Mouse (Mus musculus): Measurements from ENCODE around the gene Shbg. TPM values are rescaled to one million over a fixed set of nuclear protein-coding genes. Genes with fewer than 3 reads are reported as not detected.

The Shbg gene
- total RNA-seq, 2 experiments from 2014 or later, result not detected

- peak; percentile 42 to 58 for DNase-seq
- intact Hi-C loops (cut with DNase I), result no loop called here
Measured at GRCm38 (mm10) chr11:69603516-69603915, 14.2 kb downstream of the Shbg start.

DNA sequence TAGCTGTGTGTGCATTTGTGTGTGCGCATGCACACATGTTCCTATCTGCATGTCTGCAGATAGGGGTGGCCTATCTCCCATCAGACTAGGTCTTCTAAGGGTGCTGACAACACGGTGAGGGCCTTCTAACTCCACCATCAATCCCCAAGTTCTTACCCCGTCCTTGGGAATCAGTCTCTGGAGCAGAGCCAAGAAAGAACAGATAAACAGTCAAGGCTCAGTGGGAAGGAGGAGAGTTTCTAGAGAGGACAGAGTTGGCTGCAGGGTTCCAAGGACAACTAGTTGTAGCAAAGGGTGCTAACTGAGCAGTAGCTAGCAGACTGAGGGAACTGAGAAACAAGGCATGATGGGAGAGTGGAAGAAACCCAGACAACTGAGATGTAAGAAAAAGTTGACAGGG, 15.9 kb downstream of the Shbg start:
- intact Hi-C loops (cut with DNase I), result no loop called here
- DNase-seq, result no peak

- intact Hi-C loops (cut with DNase I), result no loop called here
- peak; percentile 83 to 86 for DNase-seq
Measured at GRCm38 (mm10) chr11:69600098-69600497, 17.6 kb downstream of the Shbg start.

GRCm38 (mm10) chr11:69599436-69599835, 18.3 kb downstream of the Shbg start:
- intact Hi-C loops (cut with DNase I), result no loop called here
- no peak for DNase-seq

- intact Hi-C loops (cut with DNase I), result no loop called here
- DNase-seq, result no peak
Measured at GRCm38 (mm10) chr11:69594853-69595252, 22.9 kb downstream of the Shbg start.

- intact Hi-C loops (cut with DNase I), result no loop called here
- no peak for DNase-seq
Measured at GRCm38 (mm10) chr11:69592799-69593198, 24.9 kb downstream of the Shbg start.

DNA sequence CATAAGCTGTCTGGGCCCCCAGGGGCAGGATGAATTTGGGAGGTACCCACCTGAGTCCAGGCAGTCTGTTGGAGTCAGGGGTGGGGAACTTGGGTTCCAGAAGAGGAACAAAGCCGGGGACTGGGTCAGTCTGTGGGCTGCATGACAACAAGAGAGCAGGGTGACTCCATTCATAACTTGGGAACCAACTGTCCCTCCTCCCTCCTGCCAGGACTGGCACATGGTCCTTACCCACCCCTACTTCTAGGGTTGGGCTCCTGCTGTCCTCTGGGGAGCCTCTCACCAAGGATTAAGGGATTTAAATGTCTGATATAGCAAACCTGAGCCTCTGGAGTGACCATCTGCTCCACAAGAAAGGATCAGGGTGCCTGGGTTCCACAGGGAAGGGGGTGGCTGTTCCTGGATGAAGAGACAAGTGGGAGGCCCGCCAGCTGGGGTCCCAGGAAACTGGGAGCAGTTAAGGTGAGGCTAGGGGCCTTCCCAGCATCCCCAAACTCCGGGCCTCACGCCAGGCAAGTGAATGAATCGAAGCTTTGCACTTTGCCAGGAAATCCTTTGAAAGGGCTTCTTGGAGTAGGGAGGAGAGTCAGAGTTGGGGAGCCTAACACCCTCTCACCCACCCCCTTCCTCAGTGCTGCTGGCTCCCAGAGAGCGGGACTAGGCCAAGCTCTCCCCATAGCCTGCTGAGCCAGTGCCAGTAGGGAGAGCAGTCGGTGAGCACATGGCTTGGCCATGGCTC, 25.6 kb downstream of the Shbg start:
- intact Hi-C loops (cut with DNase I), result no loop called here
- DNase-seq, result peak in 1 of 2 experiments; percentile 14

DNA sequence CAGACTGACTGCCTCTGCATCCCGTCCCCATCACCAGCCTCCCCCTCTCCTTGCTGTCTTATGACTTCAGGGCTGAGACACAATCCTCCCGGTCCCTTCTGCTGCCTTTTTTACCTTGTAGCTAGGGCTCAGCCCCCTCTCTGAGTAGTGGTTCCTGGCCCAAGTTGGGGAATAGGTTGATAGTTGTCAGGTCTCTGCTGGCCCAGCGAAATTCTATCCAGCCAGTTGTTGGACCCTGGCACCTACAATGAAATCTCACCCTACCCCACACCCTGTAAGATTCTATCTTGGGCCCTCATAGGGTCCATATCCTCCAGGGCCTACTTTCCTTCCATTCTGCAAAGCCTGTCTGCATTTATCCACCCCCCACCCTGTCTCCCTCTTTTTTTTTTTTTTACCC, 26.3 kb downstream of the Shbg start:
- intact Hi-C loops (cut with DNase I), result no loop called here
- DNase-seq, result no peak

DNA sequence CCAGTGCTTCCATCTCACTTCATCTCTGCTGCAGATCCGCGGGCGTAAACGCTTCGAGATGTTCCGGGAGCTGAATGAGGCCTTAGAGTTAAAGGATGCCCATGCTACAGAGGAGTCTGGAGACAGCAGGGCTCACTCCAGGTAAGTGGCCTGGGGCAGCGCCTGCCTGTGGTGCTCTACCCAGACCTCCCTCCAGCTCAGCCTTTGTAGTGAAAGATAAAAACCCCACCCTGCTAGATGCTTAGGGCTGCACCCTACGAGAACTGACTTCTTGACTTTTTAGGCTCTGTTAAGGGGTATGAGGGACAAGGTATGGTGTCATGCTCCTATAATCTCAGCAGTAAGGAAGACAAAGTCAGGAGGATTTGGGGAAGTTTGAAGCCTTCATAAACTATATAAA, 27.1 kb downstream of the Shbg start:
- DNase-seq, result no peak
- intact Hi-C loops (cut with DNase I), result no loop called here

DNA sequence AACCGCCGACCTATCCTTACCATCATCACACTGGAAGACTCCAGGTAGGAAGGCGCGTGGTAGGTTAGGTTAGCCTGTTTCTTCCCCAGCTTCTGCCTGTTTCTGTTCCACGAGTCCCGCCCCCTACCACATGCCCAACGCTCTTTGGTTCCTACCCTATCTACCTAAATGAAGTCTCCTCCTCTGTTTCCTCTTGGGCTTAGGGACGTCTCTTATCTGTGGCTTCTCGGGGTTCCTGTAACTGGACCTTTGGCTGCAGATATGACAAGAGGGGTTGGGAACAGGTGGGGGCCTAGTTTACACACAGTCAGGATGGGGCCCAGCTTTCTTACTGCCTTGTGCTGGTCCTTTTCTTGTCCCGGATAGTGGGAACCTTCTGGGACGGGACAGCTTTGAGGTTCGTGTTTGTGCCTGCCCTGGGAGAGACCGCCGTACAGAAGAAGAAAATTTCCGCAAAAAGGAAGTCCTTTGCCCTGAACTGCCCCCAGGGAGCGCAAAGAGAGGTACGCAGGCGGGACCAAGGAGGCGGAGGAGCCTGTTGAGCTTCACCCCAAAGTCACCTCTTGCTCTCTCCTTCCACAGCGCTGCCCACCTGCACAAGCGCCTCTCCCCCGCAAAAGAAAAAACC, 28.4 kb downstream of the Shbg start:
- no peak for DNase-seq
- intact Hi-C loops (cut with DNase I), result no loop called here

DNA sequence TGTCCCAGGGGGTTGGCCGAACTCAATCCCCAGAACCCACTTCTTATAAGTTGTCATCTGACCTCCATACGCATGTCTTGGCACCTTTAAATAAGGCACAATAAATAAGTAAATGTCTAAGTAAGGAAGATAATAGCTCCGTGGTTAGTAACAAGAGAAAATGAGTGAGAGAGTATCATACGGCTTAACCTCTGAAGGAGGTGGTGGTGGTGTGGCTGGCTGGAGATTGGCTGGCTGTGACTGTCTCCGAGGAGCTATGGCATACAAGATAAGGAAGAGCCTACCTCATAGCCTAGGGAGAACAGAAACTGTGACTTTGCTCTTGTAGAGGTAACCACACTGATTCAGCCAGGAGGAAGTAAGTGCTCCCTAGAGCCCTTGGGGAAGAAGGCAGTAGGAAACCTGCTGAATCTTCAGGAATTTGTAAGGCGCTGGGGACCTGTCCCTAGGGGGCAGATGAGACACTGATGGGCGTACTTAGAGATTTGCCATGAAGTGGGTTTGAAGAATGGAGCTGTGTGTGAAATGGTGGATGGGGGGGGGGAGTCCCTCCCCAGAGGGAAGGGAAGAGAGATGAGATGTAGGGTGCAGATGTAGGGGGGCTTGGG, 31.9 kb downstream of the Shbg start:
- no peak for DNase-seq
- intact Hi-C loops (cut with DNase I), result no loop called here

DNA sequence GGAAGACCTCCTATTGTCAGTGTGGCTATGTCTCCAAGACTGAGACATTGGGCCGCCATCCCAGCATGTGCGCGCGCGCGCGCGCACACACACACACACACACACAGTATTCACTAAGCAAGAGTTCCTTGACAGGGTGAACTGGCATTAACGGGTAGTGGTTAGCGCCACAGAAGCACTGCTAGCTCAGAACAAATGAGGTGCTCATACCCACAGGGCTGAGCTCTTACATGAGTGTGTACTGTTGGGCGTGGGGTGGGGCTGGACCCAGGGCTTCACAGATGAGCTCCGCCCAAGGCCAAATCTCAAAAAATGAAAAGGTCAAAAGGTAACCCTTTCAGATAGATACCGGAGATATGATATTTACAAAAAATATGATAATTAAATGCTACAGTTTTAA, 32.8 kb downstream of the Shbg start:
- no peak for DNase-seq
- intact Hi-C loops (cut with DNase I), result no loop called here

- DNase-seq, result no peak
Measured at GRCm38 (mm10) chr11:69584008-69584407, 33.7 kb downstream of the Shbg start.

GRCm38 (mm10) chr11:69582230-69582805, 35.4 kb downstream of the Shbg start:
- intact Hi-C loops (cut with DNase I), result no loop called here
- no peak for DNase-seq

More at GRCm38 (mm10) chr11:69584008-69584407, 33.7 kb downstream of the Shbg start:
- intact Hi-C loops (cut with DNase I), result no loop called here

DNA sequence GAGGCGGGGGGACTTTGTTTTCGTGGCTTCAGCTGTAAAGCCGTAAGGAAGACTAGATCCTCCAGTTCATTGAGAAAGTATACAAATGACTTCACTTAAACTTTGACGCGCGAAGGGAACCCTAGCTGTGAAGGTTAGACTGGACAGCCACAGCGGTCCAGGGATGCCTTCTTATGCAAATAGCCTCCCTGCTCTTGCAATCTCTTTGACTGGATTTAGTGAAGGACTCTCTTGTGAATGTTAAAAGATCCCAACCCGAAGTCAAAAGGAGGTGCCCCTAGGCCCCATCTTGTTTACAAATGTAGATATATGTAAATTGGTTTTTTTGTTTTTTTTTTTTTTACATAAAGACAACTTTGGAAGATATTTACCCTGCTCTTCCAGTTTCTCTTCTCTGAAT, 35.9 kb downstream of the Shbg start:
- no peak for DNase-seq
- intact Hi-C loops (cut with DNase I), result loop anchor here (2.0 kb wide), 1 partner anchor 25 kb away; no protein-coding TSS in a partner anchor

DNA sequence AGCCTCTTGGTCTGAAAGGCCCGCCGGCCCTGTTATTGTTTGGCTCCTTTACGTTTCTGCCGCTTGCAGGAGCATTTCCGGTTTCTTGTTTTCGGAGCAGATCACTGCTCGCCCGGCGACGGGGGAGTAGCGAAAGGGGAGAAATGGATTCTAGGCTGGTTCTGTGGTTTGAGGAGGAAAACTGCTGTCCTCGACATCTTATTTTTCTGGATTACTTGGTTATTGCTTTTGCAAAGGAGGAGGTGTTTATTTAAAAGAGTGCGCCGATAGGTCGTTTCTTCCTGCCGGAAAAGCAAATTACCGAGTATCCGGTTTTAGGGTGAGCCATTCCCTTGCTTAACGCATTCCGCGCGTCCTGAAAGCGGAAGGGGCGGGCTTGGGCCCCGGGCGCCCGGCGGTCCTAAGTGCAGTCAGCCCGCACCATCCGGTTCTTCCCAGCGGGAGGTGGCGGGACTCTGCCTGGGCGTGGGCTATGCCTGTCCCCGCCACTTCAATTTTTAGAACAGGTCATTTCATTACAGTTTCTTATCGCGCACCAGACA, 36.5 kb downstream of the Shbg start:
- intact Hi-C loops (cut with DNase I), result loop anchor here (2.0 kb wide), 1 partner anchor 26 kb away; no protein-coding TSS in a partner anchor
- DNase-seq, result peak; percentile 94 to 95

GRCm38 (mm10) chr11:69580572-69581146, 37.0 kb downstream of the Shbg start:
- DNase-seq, result no peak
- intact Hi-C loops (cut with DNase I), result loop anchor here (2.0 kb wide), 1 partner anchor 26 kb away; no protein-coding TSS in a partner anchor

GRCm38 (mm10) chr11:69580091-69580514, 37.6 kb downstream of the Shbg start, which contains the start of the genes Wrap53 and Trp53:
Gene Wrap53 (minus strand): TSS chr11:69580255.
Gene Trp53 (plus strand): TSS chr11:69580359.
- DNase-seq, result peak; percentile 95 to 96
- intact Hi-C loops (cut with DNase I), result loop anchor here (2.0 kb wide), 1 partner anchor 27 kb away; no protein-coding TSS in a partner anchor

DNA sequence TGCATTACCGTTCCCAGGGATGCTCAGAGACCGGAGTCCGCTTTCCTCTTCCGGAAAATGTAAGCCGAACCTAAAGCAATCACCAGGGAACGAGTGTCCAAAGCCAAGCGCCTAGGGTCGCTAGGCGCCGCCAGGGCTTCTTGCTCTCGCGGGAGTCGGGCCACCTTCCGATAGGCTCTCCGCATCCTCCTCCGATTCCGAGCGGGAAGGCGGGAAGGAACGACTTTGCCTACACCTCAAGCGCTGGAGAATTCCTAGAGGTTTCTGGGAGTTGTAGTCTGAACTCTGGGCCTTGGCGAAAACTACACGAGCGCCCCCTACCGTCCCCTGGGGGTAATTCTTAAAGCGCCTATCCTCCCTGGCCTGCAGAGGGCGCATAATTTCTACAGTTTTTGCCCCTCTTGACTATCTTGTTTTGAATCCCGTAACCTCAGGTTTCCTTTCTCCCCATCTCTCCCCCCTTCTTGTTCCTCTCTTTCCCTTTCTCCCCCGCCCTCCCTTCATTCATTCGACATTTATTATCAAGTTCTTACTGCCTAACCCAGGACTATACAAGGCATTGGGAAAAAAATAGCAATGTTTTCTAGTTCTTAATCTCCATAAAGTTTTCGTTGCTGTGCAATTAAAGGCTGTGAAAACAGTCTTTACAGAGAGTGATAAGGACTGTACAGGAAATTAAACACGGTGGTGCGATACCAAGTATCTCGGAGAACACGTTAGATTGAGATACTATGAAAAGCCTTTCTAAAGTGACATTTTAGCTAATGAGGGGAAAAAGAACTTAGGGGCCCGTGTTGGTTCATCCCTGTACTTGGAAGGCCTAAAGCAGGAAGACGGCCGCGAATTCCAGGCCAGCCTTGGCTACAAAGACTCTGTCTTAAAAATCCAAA, 38.3 kb downstream of the Shbg start:
- peak; percentile 97 to 98 for DNase-seq
- intact Hi-C loops (cut with DNase I), result loop anchor here (1.0 to 5.0 kb wide), 4 partner anchors 27 to 312 kb away; no protein-coding TSS in a partner anchor
